33 mouse cellular contexts compared by ENCODE assay signal in the genomic region with DNA sequence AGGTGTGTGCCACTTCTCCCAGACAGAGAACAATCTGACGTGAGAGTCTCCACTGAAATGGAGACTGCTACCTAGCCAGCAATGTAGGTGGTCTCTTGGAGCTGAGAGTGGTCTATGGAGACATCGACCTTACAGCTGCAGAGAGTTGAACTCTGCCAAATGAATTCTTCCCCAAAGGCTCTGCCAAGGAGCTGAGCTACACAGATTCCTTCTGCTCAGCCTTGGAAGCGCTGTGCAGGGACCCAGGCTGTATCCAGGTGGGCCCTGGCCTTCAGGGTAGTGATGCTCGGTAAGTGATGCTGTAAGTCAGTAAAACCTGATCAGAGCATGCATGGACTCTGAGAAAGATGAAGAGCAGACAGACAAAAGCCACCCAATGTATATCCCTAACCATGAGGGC. TPM values are rescaled to one million over a fixed set of nuclear protein-coding genes. Genes with fewer than 3 reads are reported as not detected.
A peak's percentile ranks its signal among the peaks of the same experiment; 100 is the strongest.
DNase-seq lines count a peak whose midpoint lies in the region; ATAC-seq and TF ChIP-seq lines count a peak whose summit lies in the region.
"Had no signal": no experiment of that assay in that cellular context is flagged by ENCODE, and none has a peak within 500 bp of the region (broad histone marks: within the 10 kb centered on the region; RNA-seq: fewer than 3 reads in every experiment).

No protein-coding gene starts in this region.

- no peak overlapping the region for H3K9ac ChIP-seq in embryonic facial prominence, embryonic 14.5 days (ENCODE audit: low read depth, low read length)
- H3K9ac ChIP-seq in hindbrain, embryonic 15.5 days = no peak overlapping the region
- H3K9ac ChIP-seq in hindbrain, embryonic 13.5 days = no peak overlapping the region
- H3K9ac ChIP-seq in lung, embryonic 16.5 days (ENCODE audit: low read length) = no peak overlapping the region
- H3K9ac ChIP-seq in lung, postnatal 0 days (replicated peaks; ENCODE audit: low read depth) = no peak overlapping the region
- H3K9ac ChIP-seq: embryonic facial prominence, embryonic 12.5 days; heart, embryonic 15.5 days; intestine, embryonic 15.5 days; liver, embryonic 15.5 days; lung, embryonic 14.5 days; midbrain, embryonic 12.5 days; neural tube, embryonic 13.5 days had no signal

- H3K4me1 ChIP-seq in embryonic facial prominence, embryonic 14.5 days (ENCODE audit: control insufficient read depth, insufficient read depth, low read length) = no peaks in the 10 kb centered on the region
- H3K4me1 ChIP-seq in embryonic facial prominence, embryonic 10.5 days = peaks cover 5% of the 10 kb centered on the region; the same call in 1 of the 2 replicates
- H3K4me1 ChIP-seq in hindbrain, embryonic 15.5 days (replicated peaks) = no peaks in the 10 kb centered on the region
- no peaks in the 10 kb centered on the region for H3K4me1 ChIP-seq in hindbrain, embryonic 13.5 days (replicated peaks)
- H3K4me1 ChIP-seq in lung, embryonic 16.5 days (replicated peaks; ENCODE audit: control insufficient read depth, insufficient read depth, low read length) = no peaks in the 10 kb centered on the region
- H3K4me1 ChIP-seq in lung, postnatal 0 days (ENCODE audit: insufficient read depth, low read depth, low read length) = no peaks in the 10 kb centered on the region
- H3K4me1 ChIP-seq: heart, embryonic 10.5 days; heart, embryonic 15.5 days; intestine, embryonic 15.5 days; midbrain, embryonic 12.5 days; neural tube, embryonic 13.5 days had no signal

- H3K9me3 ChIP-seq in embryonic facial prominence, embryonic 14.5 days (ENCODE audit: control insufficient read depth, low read length) = no peaks in the 10 kb centered on the region
- H3K9me3 ChIP-seq in embryonic facial prominence, embryonic 10.5 days = no peaks in the 10 kb centered on the region
- no peaks in the 10 kb centered on the region for H3K9me3 ChIP-seq in hindbrain, embryonic 15.5 days
- no peaks in the 10 kb centered on the region for H3K9me3 ChIP-seq in hindbrain, embryonic 13.5 days
- no peaks in the 10 kb centered on the region for H3K9me3 ChIP-seq in lung, embryonic 16.5 days (ENCODE audit: control insufficient read depth, low read length)
- H3K9me3 ChIP-seq in lung, postnatal 0 days (ENCODE audit: low read length) = no peaks in the 10 kb centered on the region
- H3K9me3 ChIP-seq: embryonic facial prominence, embryonic 12.5 days; heart, embryonic 10.5 days; heart, embryonic 15.5 days; intestine, embryonic 15.5 days; liver, embryonic 15.5 days; midbrain, embryonic 12.5 days; neural tube, embryonic 13.5 days had no signal

- no peak for TF ChIP-seq EP300 in lung, postnatal 0 days (IDR thresholded peaks at IDR 0.05)

- no peak overlapping the region for H3K27ac ChIP-seq in embryonic facial prominence, embryonic 14.5 days (replicated peaks; ENCODE audit: low read depth, low read length)
- no peak overlapping the region for H3K27ac ChIP-seq in embryonic facial prominence, embryonic 10.5 days (replicated peaks)
- H3K27ac ChIP-seq in hindbrain, embryonic 15.5 days (replicated peaks) = peak overlapping the region; percentile 51; the same call in 1 of the 2 replicates
- H3K27ac ChIP-seq in hindbrain, embryonic 13.5 days = no peak overlapping the region
- no peak overlapping the region for H3K27ac ChIP-seq in lung, embryonic 16.5 days (ENCODE audit: low read length)
- no peak overlapping the region for H3K27ac ChIP-seq in lung, postnatal 0 days (ENCODE audit: low read length)
- H3K27ac ChIP-seq: embryonic facial prominence, embryonic 12.5 days; heart, embryonic 10.5 days; heart, embryonic 15.5 days; intestine, embryonic 15.5 days; layer of hippocampus, adult 2 months; liver, embryonic 15.5 days; midbrain, embryonic 12.5 days; neural tube, embryonic 13.5 days had no signal

- H3K4me3 ChIP-seq in embryonic facial prominence, embryonic 14.5 days (ENCODE audit: low read depth, low read length) = no peak overlapping the region
- no peak overlapping the region for H3K4me3 ChIP-seq in embryonic facial prominence, embryonic 10.5 days
- no peak overlapping the region for H3K4me3 ChIP-seq in hindbrain, embryonic 15.5 days
- H3K4me3 ChIP-seq in hindbrain, embryonic 13.5 days = no peak overlapping the region
- no peak overlapping the region for H3K4me3 ChIP-seq in lung, embryonic 16.5 days (ENCODE audit: low read length)
- H3K4me3 ChIP-seq in lung, postnatal 0 days (ENCODE audit: low read depth, low read length) = no peak overlapping the region
- H3K4me3 ChIP-seq: embryonic facial prominence, embryonic 12.5 days; erythroblast, embryonic 14.5 days; heart, embryonic 10.5 days; heart, embryonic 15.5 days; intestine, embryonic 15.5 days; layer of hippocampus, adult 2 months; liver, embryonic 15.5 days; midbrain, embryonic 12.5 days; neural tube, embryonic 13.5 days had no signal

- H3K27me3 ChIP-seq in embryonic facial prominence, embryonic 14.5 days (replicated peaks; ENCODE audit: control insufficient read depth, insufficient read depth, low read length) = no peaks in the 10 kb centered on the region
- H3K27me3 ChIP-seq in embryonic facial prominence, embryonic 10.5 days (replicated peaks; ENCODE audit: low read depth, poor library complexity, severe bottlenecking) = no peaks in the 10 kb centered on the region
- no peaks in the 10 kb centered on the region; the same call in 1 of the 2 replicates for H3K27me3 ChIP-seq in hindbrain, embryonic 15.5 days
- H3K27me3 ChIP-seq in hindbrain, embryonic 13.5 days = peaks cover 12% of the 10 kb centered on the region; the same call in 1 of the 2 replicates
- H3K27me3 ChIP-seq in lung, embryonic 16.5 days (ENCODE audit: control insufficient read depth, insufficient read depth, low read depth, low read length) = no peaks in the 10 kb centered on the region
- no peaks in the 10 kb centered on the region for H3K27me3 ChIP-seq in lung, postnatal 0 days (replicated peaks; ENCODE audit: insufficient read depth, low read length)
- H3K27me3 ChIP-seq: CH12.LX; embryonic facial prominence, embryonic 12.5 days; heart, embryonic 15.5 days; intestine, embryonic 15.5 days; liver, embryonic 15.5 days; midbrain, embryonic 12.5 days had no signal

- ATAC-seq in embryonic facial prominence, embryonic 14.5 days (ENCODE audit: low read depth) = no peak
- ATAC-seq in hindbrain, embryonic 15.5 days (ENCODE audit: low FRiP score, low read depth) = no peak
- no peak for ATAC-seq in hindbrain, embryonic 13.5 days (ENCODE audit: low FRiP score)
- ATAC-seq in lung, embryonic 16.5 days (ENCODE audit: low read depth) = peak; percentile 31; the same call in 1 of the 2 replicates
- no peak for ATAC-seq in lung, postnatal 0 days
- ATAC-seq: intestine, embryonic 15.5 days had no signal

- no peak for TF ChIP-seq CTCF in lung, postnatal 0 days (IDR thresholded peaks at IDR 0.05)

- DNase-seq in embryonic facial prominence, embryonic 14.5 days (ENCODE audit: low spot score) = peak; percentile 41
- DNase-seq in embryonic facial prominence, embryonic 10.5 days (ENCODE audit: low spot score) = no peak
- no peak for DNase-seq in lung, postnatal 0 days (ENCODE audit: low spot score)
- DNase-seq in right cerebral cortex, postnatal 25 days = no peak
- DNase-seq: adrenal gland, postnatal 10 days; cerebellum, adult 11 months; cerebellum, postnatal 36 days; gastrocnemius, postnatal 25 days; heart, adult 11 months; kidney, adult 2 months; kidney, postnatal 36 days; lung, embryonic 14.5 days; lung, postnatal 36 days; thymus, postnatal 14 days had no signal

- no peaks in the 10 kb centered on the region for H3K36me3 ChIP-seq in embryonic facial prominence, embryonic 14.5 days (ENCODE audit: control insufficient read depth, insufficient read depth, low read length)
- no peaks in the 10 kb centered on the region for H3K36me3 ChIP-seq in embryonic facial prominence, embryonic 10.5 days (replicated peaks)
- H3K36me3 ChIP-seq in hindbrain, embryonic 15.5 days = no peaks in the 10 kb centered on the region
- no peaks in the 10 kb centered on the region for H3K36me3 ChIP-seq in hindbrain, embryonic 13.5 days
- H3K36me3 ChIP-seq in lung, embryonic 16.5 days (ENCODE audit: control insufficient read depth, insufficient read depth, low read length) = no peaks in the 10 kb centered on the region
- no peaks in the 10 kb centered on the region for H3K36me3 ChIP-seq in lung, postnatal 0 days (ENCODE audit: insufficient read depth, low read length)
- H3K36me3 ChIP-seq: embryonic facial prominence, embryonic 12.5 days; heart, embryonic 10.5 days; heart, embryonic 15.5 days; intestine, embryonic 15.5 days; liver, embryonic 15.5 days; midbrain, embryonic 12.5 days; neural tube, embryonic 13.5 days had no signal

- no peak overlapping the region for H3K4me2 ChIP-seq in embryonic facial prominence, embryonic 14.5 days (ENCODE audit: low read depth, low read length)
- H3K4me2 ChIP-seq in hindbrain, embryonic 15.5 days = no peak overlapping the region
- no peak overlapping the region for H3K4me2 ChIP-seq in hindbrain, embryonic 13.5 days
- H3K4me2 ChIP-seq in lung, embryonic 16.5 days (ENCODE audit: low read depth, low read length) = no peak overlapping the region
- no peak overlapping the region for H3K4me2 ChIP-seq in lung, postnatal 0 days (replicated peaks; ENCODE audit: low read depth, low read length)
- H3K4me2 ChIP-seq: embryonic facial prominence, embryonic 12.5 days; heart, embryonic 15.5 days; intestine, embryonic 15.5 days; liver, embryonic 15.5 days; lung, embryonic 14.5 days; midbrain, embryonic 12.5 days; neural tube, embryonic 13.5 days had no signal

- WGBS in embryonic facial prominence, embryonic 14.5 days = 63% methylated on average over 4 of the region's 4 CpGs
- WGBS in embryonic facial prominence, embryonic 10.5 days = 80% methylated on average over 4 of the region's 4 CpGs
- 73% methylated on average over 4 of the region's 4 CpGs for WGBS in hindbrain, embryonic 15.5 days
- 81% methylated on average over 4 of the region's 4 CpGs for WGBS in hindbrain, embryonic 13.5 days
- WGBS in lung, embryonic 16.5 days = 61% methylated on average over 4 of the region's 4 CpGs
- 61% methylated on average over 4 of the region's 4 CpGs for WGBS in lung, postnatal 0 days

RNA-seq across cellular contexts. Expression of gene Slc22a20, which starts 10.8 kb away (rescaled TPM):
- polyA plus RNA-seq in embryonic facial prominence, embryonic 14.5 days (2014; fragmentation: Nextera tagmentation; extraction: Ambion mirVana) = not detected in 2 replicates
- not detected in 2 replicates for polyA plus RNA-seq in embryonic facial prominence, embryonic 10.5 days (2016; fragmentation: Nextera tagmentation; extraction: Ambion mirVana)
- not detected in 2 replicates for polyA plus RNA-seq in hindbrain, embryonic 15.5 days (2015; fragmentation: Nextera tagmentation; extraction: Ambion mirVana)
- not detected in 2 replicates for polyA plus RNA-seq in hindbrain, embryonic 13.5 days (2015; fragmentation: Nextera tagmentation; extraction: Ambion mirVana)
- polyA plus RNA-seq in lung, embryonic 16.5 days (2015; fragmentation: Nextera tagmentation; extraction: Ambion mirVana) = not detected in 2 replicates
- polyA plus RNA-seq in lung, postnatal 0 days (2015; fragmentation: Nextera tagmentation; extraction: Ambion mirVana) = not detected in 2 replicates
- polyA plus RNA-seq: C2C12; embryonic facial prominence, embryonic 12.5 days; erythroblast, embryonic 14.5 days; frontal cortex, adult 2 months; heart, embryonic 10.5 days; heart, embryonic 15.5 days; hindbrain, embryonic 11.5 days; intestine, embryonic 15.5 days; kidney, adult 2 months; kidney, embryonic 16.5 days; liver, adult 2 months; lung, embryonic 14.5 days; midbrain, embryonic 12.5 days; neural tube, embryonic 13.5 days; stomach, embryonic 14.5 days had no signal

RNA-seq across cellular contexts. Expression of gene Pola2, which starts 11.1 kb away (rescaled TPM):
- 59.1 and 65.2 TPM in 2 replicates for polyA plus RNA-seq in embryonic facial prominence, embryonic 14.5 days (2014; fragmentation: Nextera tagmentation; extraction: Ambion mirVana)
- polyA plus RNA-seq in embryonic facial prominence, embryonic 10.5 days (2016; fragmentation: Nextera tagmentation; extraction: Ambion mirVana) = 119 and 120 TPM in 2 replicates
- polyA plus RNA-seq in hindbrain, embryonic 15.5 days (2015; fragmentation: Nextera tagmentation; extraction: Ambion mirVana) = 26.7 and 28.1 TPM in 2 replicates
- 22.6 and 24.2 TPM in 2 replicates for polyA plus RNA-seq in hindbrain, embryonic 13.5 days (2015; fragmentation: Nextera tagmentation; extraction: Ambion mirVana)
- polyA plus RNA-seq in lung, embryonic 16.5 days (2015; fragmentation: Nextera tagmentation; extraction: Ambion mirVana) = 64.2 and 70.0 TPM in 2 replicates
- 16.6 and 20.7 TPM in 2 replicates for polyA plus RNA-seq in lung, postnatal 0 days (2015; fragmentation: Nextera tagmentation; extraction: Ambion mirVana)

RNA-seq across cellular contexts. Expression of gene Capn1, which starts 40.6 kb away (rescaled TPM):
- polyA plus RNA-seq in embryonic facial prominence, embryonic 14.5 days (2014; fragmentation: Nextera tagmentation; extraction: Ambion mirVana) = 16.8 and 19.0 TPM in 2 replicates
- 2.9 and 3.2 TPM in 2 replicates for polyA plus RNA-seq in embryonic facial prominence, embryonic 10.5 days (2016; fragmentation: Nextera tagmentation; extraction: Ambion mirVana)
- polyA plus RNA-seq in hindbrain, embryonic 15.5 days (2015; fragmentation: Nextera tagmentation; extraction: Ambion mirVana) = 4.8 and 5.8 TPM in 2 replicates
- 3.3 and 4.7 TPM in 2 replicates for polyA plus RNA-seq in hindbrain, embryonic 13.5 days (2015; fragmentation: Nextera tagmentation; extraction: Ambion mirVana)
- polyA plus RNA-seq in lung, embryonic 16.5 days (2015; fragmentation: Nextera tagmentation; extraction: Ambion mirVana) = 12.3 and 12.8 TPM in 2 replicates
- polyA plus RNA-seq in lung, postnatal 0 days (2015; fragmentation: Nextera tagmentation; extraction: Ambion mirVana) = 11.9 and 14.3 TPM in 2 replicates

RNA-seq across cellular contexts. Expression of gene Cdc42ep2, which starts 50.5 kb away (rescaled TPM):
- 14.0 and 16.2 TPM in 2 replicates for polyA plus RNA-seq in embryonic facial prominence, embryonic 14.5 days (2014; fragmentation: Nextera tagmentation; extraction: Ambion mirVana)
- polyA plus RNA-seq in embryonic facial prominence, embryonic 10.5 days (2016; fragmentation: Nextera tagmentation; extraction: Ambion mirVana) = 1.5 and 2.2 TPM in 2 replicates
- polyA plus RNA-seq in hindbrain, embryonic 15.5 days (2015; fragmentation: Nextera tagmentation; extraction: Ambion mirVana) = 19.0 and 20.3 TPM in 2 replicates
- 11.5 and 12.4 TPM in 2 replicates for polyA plus RNA-seq in hindbrain, embryonic 13.5 days (2015; fragmentation: Nextera tagmentation; extraction: Ambion mirVana)
- 15.6 and 17.1 TPM in 2 replicates for polyA plus RNA-seq in lung, embryonic 16.5 days (2015; fragmentation: Nextera tagmentation; extraction: Ambion mirVana)
- polyA plus RNA-seq in lung, postnatal 0 days (2015; fragmentation: Nextera tagmentation; extraction: Ambion mirVana) = 21.3 and 23.2 TPM in 2 replicates
